In the genomic region with DNA sequence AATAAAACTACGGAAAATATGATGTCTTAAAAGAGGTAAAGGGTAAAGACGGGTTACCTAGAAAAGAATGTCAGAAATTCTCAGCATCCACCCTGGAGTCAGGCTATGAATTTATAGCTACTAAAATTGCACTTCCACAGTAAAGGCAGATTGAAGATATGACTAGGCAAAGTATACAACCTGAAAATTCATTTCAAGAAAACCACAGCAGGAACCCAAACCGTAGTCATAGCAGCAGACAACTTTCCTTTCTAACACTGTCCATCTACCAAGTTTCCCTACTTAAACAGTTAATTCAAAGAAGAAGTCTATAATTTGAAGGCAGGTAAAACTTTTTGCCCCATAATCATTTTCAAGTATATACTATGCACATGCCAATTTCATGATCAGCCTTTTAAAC, we compare ENCODE assay signal across 23 mouse cellular contexts. TPM values are rescaled to one million over a fixed set of nuclear protein-coding genes. Genes with fewer than 3 reads are reported as not detected.
DNase-seq lines count a peak whose midpoint lies in the region; ATAC-seq and TF ChIP-seq lines count a peak whose summit lies in the region.
"Had no signal": no experiment of that assay in that cellular context is flagged by ENCODE, and none has a peak within 500 bp of the region (broad histone marks: within the 10 kb centered on the region; RNA-seq: fewer than 3 reads in every experiment).

No protein-coding gene starts in this region.

- H3K4me1 ChIP-seq in CH12.LX (ENCODE audit: control insufficient read depth in 1 of 2, insufficient read depth in 2 of 2) = peaks cover 7 to 35% of the 10 kb centered on the region in 2 experiments; a peak in 3 of 4 replicates
- H3K4me1 ChIP-seq in midbrain, embryonic 11.5 days (ENCODE audit: control insufficient read depth, insufficient read depth, low read length) = no peaks in the 10 kb centered on the region
- H3K4me1 ChIP-seq in kidney, embryonic 16.5 days (ENCODE audit: insufficient read depth, low read length) = no peaks in the 10 kb centered on the region
- no peaks in the 10 kb centered on the region for H3K4me1 ChIP-seq in hindbrain, embryonic 12.5 days

- DNase-seq in 416B (ENCODE audit: low read depth) = peak; percentile 24
- peak; percentile 47 for DNase-seq in CH12.LX (ENCODE audit: extremely low read depth)
- DNase-seq in midbrain, embryonic 11.5 days (ENCODE audit: low spot score, missing footprints) = no peak
- DNase-seq: adrenal gland, adult 2 months; adrenal gland, adult 8-10 months; adrenal gland, postnatal 10 days; adrenal gland, postnatal 14 days; adrenal gland, postnatal 25 days; adrenal gland, postnatal 36 days; B cell, adult 2 months; cerebellum, adult 11 months; cerebellum, adult 11-12 months; cerebellum, adult 18-20 months; cerebellum, adult 2 months; cerebellum, adult 8-10 months had no signal

- H3K4me3 ChIP-seq in CH12.LX (replicated peaks in 1 of 3; ENCODE audit: low read depth in 2 of 3, low read length in 2 of 3, poor library complexity in 1 of 3) = no peak overlapping the region
- H3K4me3 ChIP-seq in midbrain, embryonic 11.5 days (ENCODE audit: low read depth, low read length) = no peak overlapping the region
- H3K4me3 ChIP-seq in kidney, embryonic 16.5 days (ENCODE audit: low read length) = no peak overlapping the region
- H3K4me3 ChIP-seq in hindbrain, embryonic 12.5 days = no peak overlapping the region

- no peak overlapping the region for H3K4me2 ChIP-seq in CH12.LX (ENCODE audit: insufficient read depth, low read depth, poor library complexity, severe bottlenecking)
- H3K4me2 ChIP-seq in midbrain, embryonic 11.5 days = no peak overlapping the region
- H3K4me2 ChIP-seq in kidney, embryonic 16.5 days (replicated peaks; ENCODE audit: low read depth, low read length) = no peak overlapping the region
- H3K4me2 ChIP-seq in hindbrain, embryonic 12.5 days (replicated peaks) = no peak overlapping the region

- H3K27ac ChIP-seq in CH12.LX (ENCODE audit: insufficient read depth, low read depth) = no peak overlapping the region
- H3K27ac ChIP-seq in midbrain, embryonic 11.5 days (ENCODE audit: low read depth, low read length) = no peak overlapping the region
- H3K27ac ChIP-seq in kidney, embryonic 16.5 days (ENCODE audit: low read length) = no peak overlapping the region
- H3K27ac ChIP-seq in hindbrain, embryonic 12.5 days = no peak overlapping the region

- no peaks in the 10 kb centered on the region for H3K9me3 ChIP-seq in CH12.LX (replicated peaks; ENCODE audit: low read length)
- H3K9me3 ChIP-seq in midbrain, embryonic 11.5 days (ENCODE audit: control insufficient read depth, low read length) = no peaks in the 10 kb centered on the region
- H3K9me3 ChIP-seq in kidney, embryonic 16.5 days (ENCODE audit: low read length) = no peaks in the 10 kb centered on the region
- H3K9me3 ChIP-seq in hindbrain, embryonic 12.5 days (replicated peaks) = no peaks in the 10 kb centered on the region
- H3K9me3 ChIP-seq: G1E had no signal

- TF ChIP-seq EP300 in CH12.LX (IDR thresholded peaks at IDR 0.05; ENCODE audit: low read length) = no peak; the same call in 1 of the 2 replicates

- no peak for TF ChIP-seq POLR2A in CH12.LX (IDR thresholded peaks at IDR 0.05; ENCODE audit: low read depth, low read length)

- H3K9ac ChIP-seq in CH12.LX (ENCODE audit: insufficient read depth, low read depth) = no peak overlapping the region
- no peak overlapping the region for H3K9ac ChIP-seq in midbrain, embryonic 11.5 days (ENCODE audit: low read length)
- H3K9ac ChIP-seq in kidney, embryonic 16.5 days (replicated peaks; ENCODE audit: low read length) = no peak overlapping the region
- H3K9ac ChIP-seq in hindbrain, embryonic 12.5 days = no peak overlapping the region

- H3K27me3 ChIP-seq in CH12.LX (replicated peaks) = no peaks in the 10 kb centered on the region
- peaks cover 6% of the 10 kb centered on the region for H3K27me3 ChIP-seq in midbrain, embryonic 11.5 days (ENCODE audit: control insufficient read depth, insufficient read depth, low read length)
- H3K27me3 ChIP-seq in kidney, embryonic 16.5 days (ENCODE audit: insufficient read depth, low read length) = peaks cover 8% of the 10 kb centered on the region; the same call in 1 of the 2 replicates
- H3K27me3 ChIP-seq in hindbrain, embryonic 12.5 days = peaks cover 22% of the 10 kb centered on the region; the same call in 1 of the 2 replicates

- TF ChIP-seq RAD21 in CH12.LX (IDR thresholded peaks at IDR 0.05; ENCODE audit: low read depth, low read length) = no peak

- H3K36me3 ChIP-seq in CH12.LX (replicated peaks in 1 of 2; ENCODE audit: control insufficient read depth in 1 of 2, insufficient read depth in 1 of 2, low read length in 1 of 2) = peaks cover 0 to 20% of the 10 kb centered on the region in 2 experiments
- no peaks in the 10 kb centered on the region for H3K36me3 ChIP-seq in midbrain, embryonic 11.5 days (ENCODE audit: control insufficient read depth, insufficient read depth, low read length)
- H3K36me3 ChIP-seq in kidney, embryonic 16.5 days (ENCODE audit: insufficient read depth, low read length) = no peaks in the 10 kb centered on the region
- H3K36me3 ChIP-seq in hindbrain, embryonic 12.5 days = no peaks in the 10 kb centered on the region

- no peak for TF ChIP-seq CTCF in CH12.LX (conservative IDR thresholded peaks at IDR 0.05 in 1 of 2, IDR thresholded peaks at IDR 0.05 in 1 of 2; ENCODE audit: low read depth in 2 of 2, low read length in 2 of 2)

- in situ Hi-C loops in CH12.LX (cut with MboI; ENCODE audit: low pct_ligation_motif_present, low pct_unique_long_range_greater_than_20kb, low sequenced_read_pairs) = no loop called here

- ATAC-seq in hematopoietic stem cell, adult 5-6 weeks (replicated peaks in 1 of 2; ENCODE audit: insufficient read depth in 1 of 2, low FRiP score in 2 of 2, low TSS enrichment in 1 of 2, low read depth in 1 of 2, poor library complexity in 2 of 2, severe bottlenecking in 2 of 2) = peak; percentile 62 to 75; a peak in 2 of 4 replicates
- ATAC-seq in midbrain, embryonic 11.5 days (ENCODE audit: low FRiP score) = no peak
- ATAC-seq in kidney, embryonic 16.5 days (ENCODE audit: low FRiP score, low TSS enrichment) = no peak
- no peak for ATAC-seq in hindbrain, embryonic 12.5 days (ENCODE audit: low FRiP score)
- ATAC-seq: activated CD4-positive, CD25-positive, alpha-beta regulatory T cell, adult 4 months; CD4-positive, CD25-positive, alpha-beta regulatory T cell, adult 4 months; Patski had no signal

- WGBS in midbrain, embryonic 11.5 days = 94% methylated on average over 3 of the region's 3 CpGs
- 90% methylated on average over 3 of the region's 3 CpGs for WGBS in kidney, embryonic 16.5 days
- WGBS in hindbrain, embryonic 12.5 days = 96% methylated on average over 3 of the region's 3 CpGs

- dilution Hi-C loops in CH12.LX (cut with MboI; ENCODE audit: extremely low pct_ligation_motif_present, extremely low pct_unique_long_range_greater_than_20kb, low sequenced_read_pairs) = no loop called here

- H3K79me2 ChIP-seq in CH12.LX (replicated peaks; ENCODE audit: control insufficient read depth, extremely low read depth, insufficient read depth, poor library complexity, severe bottlenecking) = no peaks in the 10 kb centered on the region

TF ChIP-seq in CH12.LX, 34 proteins besides CTCF, POLR2A, EP300 and RAD21:
- TF ChIP-seq ZKSCAN1 (IDR thresholded peaks at IDR 0.05; ENCODE audit: borderline replicate concordance, low read depth, low read length) = no peak
- TF ChIP-seq IRF4 (IDR thresholded peaks at IDR 0.05; ENCODE audit: low read depth, low read length) = peak; percentile 48
- TF ChIP-seq SMC3 (IDR thresholded peaks at IDR 0.05; ENCODE audit: low read depth, low read length) = no peak
- TF ChIP-seq ZC3H11A (IDR thresholded peaks at IDR 0.05; ENCODE audit: low read depth, low read length) = no peak
- no peak for TF ChIP-seq ETS1 (conservative IDR thresholded peaks at IDR 0.05; ENCODE audit: low read depth, low read length)

RNA-seq across cellular contexts. Expression of a gene that starts 25.6 kb away (rescaled TPM):
- total RNA-seq in CH12.LX (2012; rRNA removed) (10.2 and 12.6 TPM in 2 replicates), CH12.LX (2014; rRNA removed) (27.9 and 28.5 TPM in 2 replicates)
- 30.8 and 34.2 TPM in 2 replicates for polyA plus RNA-seq in CH12.LX (2012; ENCODE audit: insufficient read length, low read depth)
- total RNA-seq in hematopoietic stem cell, adult 5-6 weeks (2017) = 9.2 and 17.6 TPM in 2 replicates
- 0.34 and 0.54 TPM in 2 replicates for polyA plus RNA-seq in midbrain, embryonic 11.5 days (2014; fragmentation: Nextera tagmentation; extraction: Ambion mirVana)
- polyA plus RNA-seq in kidney, embryonic 16.5 days (2015; fragmentation: Nextera tagmentation; extraction: Ambion mirVana) = 0.37 and 0.65 TPM in 2 replicates
- polyA plus RNA-seq in hindbrain, embryonic 12.5 days (2016; fragmentation: Nextera tagmentation; extraction: Ambion mirVana) = 0.34 and 1.1 TPM in 2 replicates
- total RNA-seq: G1E, MEL had no signal
- polyA plus RNA-seq: G1E, Patski had no signal

RNA-seq across cellular contexts. Expression of a gene that starts 26.6 kb away (rescaled TPM):
- total RNA-seq in CH12.LX (2012; rRNA removed) (43.9 and 44.5 TPM in 2 replicates), CH12.LX (2014; rRNA removed) (73.1 and 74.8 TPM in 2 replicates)
- 74.3 and 77.5 TPM in 2 replicates for polyA plus RNA-seq in CH12.LX (2012; ENCODE audit: insufficient read length, low read depth)
- total RNA-seq in hematopoietic stem cell, adult 5-6 weeks (2017) = 53.2 and 71.5 TPM in 2 replicates
- 19.2 and 22.8 TPM in 2 replicates for polyA plus RNA-seq in midbrain, embryonic 11.5 days (2014; fragmentation: Nextera tagmentation; extraction: Ambion mirVana)
- 33.4 and 33.5 TPM in 2 replicates for polyA plus RNA-seq in kidney, embryonic 16.5 days (2015; fragmentation: Nextera tagmentation; extraction: Ambion mirVana)
- 12.7 and 14.6 TPM in 2 replicates for polyA plus RNA-seq in hindbrain, embryonic 12.5 days (2016; fragmentation: Nextera tagmentation; extraction: Ambion mirVana)
- total RNA-seq: MEL had no signal

Comparison
In these comparisons a context has a peak if more than half of its experiments do, and no peak if none do; other contexts are left out.
1. ATAC-seq: peak in hematopoietic stem cell, adult 5-6 weeks (2 of 2); none in midbrain, embryonic 11.5 days (single experiment), kidney, embryonic 16.5 days (single experiment) and hindbrain, embryonic 12.5 days (single experiment).
2. RNA of a gene that starts 25.6 kb away (polyA plus RNA-seq): 30.8 to 34.2 TPM in CH12.LX; 0.37 to 0.65 TPM in kidney, embryonic 16.5 days, 0.34 to 0.54 TPM in midbrain, embryonic 11.5 days and 0.34 to 1.1 TPM in hindbrain, embryonic 12.5 days; every median in the first group is over 10 times any median in the second.